Mouse (Mus musculus): ENCODE measurements around the gene Efr3b. TPM values are rescaled to one million over a fixed set of nuclear protein-coding genes. Genes with fewer than 3 reads are reported as not detected.

Gene Efr3b
- polyA plus RNA-seq, 1 experiment: 0.97 TPM

DNA sequence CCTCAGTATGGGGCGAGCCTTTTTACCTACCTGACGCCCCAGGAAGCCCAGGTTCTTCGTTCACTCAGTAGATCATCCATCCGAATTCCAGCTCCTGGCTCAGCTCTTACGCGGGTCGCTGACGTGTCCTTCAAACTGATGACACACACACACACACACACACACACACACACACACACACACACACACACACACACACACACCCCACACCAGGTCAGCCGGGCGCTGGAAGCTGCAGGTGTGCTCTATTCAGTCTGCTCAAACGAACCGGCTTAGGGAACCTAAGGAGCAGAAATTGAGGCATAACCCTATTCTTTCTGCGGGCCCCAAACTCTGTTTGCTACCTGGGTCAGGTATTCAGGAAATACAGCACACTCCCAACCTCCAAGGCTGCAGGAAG, 331 bp upstream of the Efr3b start:
- no peak overlapping the region for H3K27ac ChIP-seq (ENCODE audit: insufficient read depth, low read length)
- peak overlapping the region; percentile 61 for H3K4me3 ChIP-seq (ENCODE audit: extremely low read depth, insufficient read depth, insufficient read length)
- DNase-seq (ENCODE audit: low read depth in 1 of 2, low spot score in 2 of 2): no peak
- H3K36me3 ChIP-seq (ENCODE audit: control insufficient read depth, insufficient read depth, low read length): no peaks in the 10 kb centered on the region
- H3K4me1 ChIP-seq (ENCODE audit: control insufficient read depth, insufficient read depth, insufficient read length): no peaks in the 10 kb centered on the region
- no peak for TF ChIP-seq CTCF (IDR thresholded peaks at IDR 0.05; ENCODE audit: extremely low read depth, insufficient read depth, insufficient read length, insufficient replicate concordance)
- peaks cover 13% of the 10 kb centered on the region for H3K27me3 ChIP-seq (ENCODE audit: control insufficient read depth, insufficient read depth, low read length)
- WGBS: 6% methylated on average over 13 of the region's 13 CpGs

DNA sequence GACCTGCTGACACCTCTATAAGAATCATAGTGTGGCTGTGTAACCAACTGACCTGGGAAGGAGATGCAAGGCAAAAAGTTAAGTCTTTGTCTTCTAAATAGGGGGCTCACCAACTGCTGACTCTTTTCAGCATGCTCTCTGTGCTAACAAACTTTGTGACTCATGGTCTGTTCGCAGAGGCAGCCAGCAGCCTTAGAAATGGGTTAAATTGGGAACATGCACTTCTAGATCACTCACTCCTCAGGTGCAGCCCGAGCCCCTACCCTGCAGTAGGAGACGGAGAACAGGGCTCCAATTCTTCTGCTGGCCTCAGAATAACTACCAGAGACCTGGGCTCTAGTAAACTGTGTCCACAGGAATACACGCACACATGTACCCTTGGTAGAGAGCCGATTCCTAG, 1.2 kb downstream of the Efr3b start:
- no peak overlapping the region for H3K27ac ChIP-seq (ENCODE audit: insufficient read depth, low read length)
- no peak overlapping the region for H3K4me3 ChIP-seq (ENCODE audit: extremely low read depth, insufficient read depth, insufficient read length)
- WGBS: 56% methylated on average over 5 of the region's 5 CpGs
- no peak for DNase-seq (ENCODE audit: low read depth in 1 of 2, low spot score in 2 of 2)
- H3K27me3 ChIP-seq (ENCODE audit: control insufficient read depth, insufficient read depth, low read length): peaks cover 13% of the 10 kb centered on the region
- no peaks in the 10 kb centered on the region for H3K36me3 ChIP-seq (ENCODE audit: control insufficient read depth, insufficient read depth, low read length)
- H3K4me1 ChIP-seq (ENCODE audit: control insufficient read depth, insufficient read depth, insufficient read length): no peaks in the 10 kb centered on the region
- TF ChIP-seq POLR2A (IDR thresholded peaks at IDR 0.05; ENCODE audit: low read depth, low read length) (no peak), CTCF (IDR thresholded peaks at IDR 0.05; ENCODE audit: extremely low read depth, insufficient read depth, insufficient read length, insufficient replicate concordance) (no peak)

DNA sequence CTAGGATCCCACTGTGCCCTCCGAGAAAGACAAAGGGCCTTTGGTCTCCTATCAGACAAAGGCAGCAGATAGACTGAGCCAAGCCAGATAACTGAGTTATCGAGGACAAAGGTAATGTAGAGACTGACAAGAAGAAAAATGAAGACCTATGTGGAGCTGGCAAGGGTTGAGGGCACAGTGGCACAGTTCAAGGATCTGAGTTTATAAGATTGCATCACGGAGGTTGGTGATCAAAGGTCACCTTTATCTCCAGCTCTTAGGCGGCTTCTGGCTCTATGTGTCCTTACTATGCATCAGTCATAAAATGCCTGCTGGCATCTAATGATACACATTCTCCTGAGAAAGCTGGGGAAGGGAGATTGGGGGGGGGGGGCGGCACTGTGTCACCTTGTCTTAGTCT, 2.6 kb downstream of the Efr3b start:
- Histone ChIP-seq H3K4me3 (ENCODE audit: extremely low read depth, insufficient read depth, insufficient read length) (no peak overlapping the region), H3K4me1 (ENCODE audit: control insufficient read depth, insufficient read depth, insufficient read length) (no peaks in the 10 kb centered on the region), H3K27me3 (ENCODE audit: control insufficient read depth, insufficient read depth, low read length) (peaks cover 13% of the 10 kb centered on the region), H3K36me3 (ENCODE audit: control insufficient read depth, insufficient read depth, low read length) (no peaks in the 10 kb centered on the region), H3K27ac (ENCODE audit: insufficient read depth, low read length) (no peak overlapping the region)
- DNase-seq (ENCODE audit: low read depth in 1 of 2, low spot score in 2 of 2): no peak
- TF ChIP-seq POLR2A (IDR thresholded peaks at IDR 0.05; ENCODE audit: low read depth, low read length) (no peak), CTCF (IDR thresholded peaks at IDR 0.05; ENCODE audit: extremely low read depth, insufficient read depth, insufficient read length, insufficient replicate concordance) (no peak)
- WGBS: 93% methylated on average over 5 of the region's 5 CpGs

DNA sequence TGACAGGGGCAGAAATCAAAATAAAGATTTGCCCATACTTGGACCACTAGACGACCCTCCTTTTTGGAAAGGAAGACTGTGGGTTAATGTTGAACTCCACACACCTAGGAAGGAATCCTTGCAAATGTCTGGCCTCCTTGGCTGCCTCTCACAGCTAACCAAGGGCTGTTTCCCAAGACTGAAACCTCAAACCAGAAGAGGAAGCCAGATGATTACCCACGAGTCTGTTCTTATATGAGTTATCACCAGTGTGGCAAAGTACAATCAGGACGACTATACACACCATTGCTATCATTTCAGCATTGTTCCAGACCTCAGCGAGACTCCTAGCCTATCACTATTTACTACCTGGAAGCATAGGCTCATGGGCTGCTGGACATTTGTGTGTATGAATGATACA, 9.7 kb downstream of the Efr3b start:
- TF ChIP-seq POLR2A (IDR thresholded peaks at IDR 0.05; ENCODE audit: low read depth, low read length) (no peak), CTCF (IDR thresholded peaks at IDR 0.05; ENCODE audit: extremely low read depth, insufficient read depth, insufficient read length, insufficient replicate concordance) (no peak)
- DNase-seq (ENCODE audit: low read depth in 1 of 2, low spot score in 2 of 2): no peak
- H3K27me3 ChIP-seq (ENCODE audit: control insufficient read depth, insufficient read depth, low read length): no peaks in the 10 kb centered on the region
- H3K4me1 ChIP-seq (ENCODE audit: control insufficient read depth, insufficient read depth, insufficient read length): no peaks in the 10 kb centered on the region; the same call in 1 of the 2 replicates
- no peak overlapping the region for H3K27ac ChIP-seq (ENCODE audit: insufficient read depth, low read length)
- 9% methylated on average over 4 of the region's 4 CpGs for WGBS
- H3K4me3 ChIP-seq (ENCODE audit: extremely low read depth, insufficient read depth, insufficient read length): no peak overlapping the region
- no peaks in the 10 kb centered on the region for H3K36me3 ChIP-seq (ENCODE audit: control insufficient read depth, insufficient read depth, low read length)

DNA sequence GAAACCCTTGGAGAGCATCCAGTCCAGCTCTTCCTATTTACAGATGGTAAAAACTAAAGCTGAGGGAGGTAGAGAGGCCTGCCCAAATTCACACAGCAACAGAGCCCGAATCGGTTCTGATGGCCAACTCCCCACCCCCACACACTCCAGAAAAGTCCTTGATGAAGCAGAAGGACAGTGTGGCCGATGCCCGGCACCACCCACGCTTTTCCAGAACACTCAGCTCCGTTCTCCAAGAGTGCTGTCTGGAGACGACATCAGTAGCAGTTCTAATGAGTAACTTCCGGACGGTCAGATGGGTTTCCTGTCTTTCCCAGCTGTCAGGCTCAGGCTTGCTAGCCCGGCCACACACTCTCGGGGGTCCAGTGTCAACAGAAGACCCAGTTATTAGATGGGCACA, 10.2 kb downstream of the Efr3b start:
- no peaks in the 10 kb centered on the region for H3K27me3 ChIP-seq (ENCODE audit: control insufficient read depth, insufficient read depth, low read length)
- no peak for TF ChIP-seq POLR2A (IDR thresholded peaks at IDR 0.05; ENCODE audit: low read depth, low read length)
- no peak for TF ChIP-seq CTCF (IDR thresholded peaks at IDR 0.05; ENCODE audit: extremely low read depth, insufficient read depth, insufficient read length, insufficient replicate concordance)
- no peaks in the 10 kb centered on the region for H3K36me3 ChIP-seq (ENCODE audit: control insufficient read depth, insufficient read depth, low read length)
- no peak overlapping the region for H3K4me3 ChIP-seq (ENCODE audit: extremely low read depth, insufficient read depth, insufficient read length)
- WGBS: 67% methylated on average over 11 of the region's 11 CpGs
- no peak for DNase-seq (ENCODE audit: low read depth in 1 of 2, low spot score in 2 of 2)
- no peaks in the 10 kb centered on the region; the same call in 1 of the 2 replicates for H3K4me1 ChIP-seq (ENCODE audit: control insufficient read depth, insufficient read depth, insufficient read length)
- no peak overlapping the region for H3K27ac ChIP-seq (ENCODE audit: insufficient read depth, low read length)

DNA sequence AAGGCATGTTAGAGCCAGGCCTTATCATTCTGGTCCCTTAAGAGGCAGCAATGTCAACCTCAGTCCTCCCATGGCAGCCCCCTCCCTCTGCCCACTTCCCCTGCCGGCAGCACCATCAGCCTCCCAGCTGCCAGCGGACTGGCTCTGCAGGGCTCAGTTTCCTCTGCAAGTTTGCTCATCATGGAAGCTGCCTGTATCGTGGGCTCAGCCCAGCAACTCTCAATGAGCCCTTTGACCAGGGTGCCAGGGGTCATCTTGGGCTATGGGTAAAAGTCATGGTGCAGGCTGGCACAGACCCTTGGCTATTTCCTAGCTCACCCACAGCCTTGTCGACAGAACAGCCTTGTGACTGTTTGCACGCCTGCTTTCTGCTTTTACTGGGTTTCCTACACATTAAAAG, 14.4 kb downstream of the Efr3b start:
- Histone ChIP-seq H3K27me3 (ENCODE audit: control insufficient read depth, insufficient read depth, low read length) (no peaks in the 10 kb centered on the region), H3K36me3 (ENCODE audit: control insufficient read depth, insufficient read depth, low read length) (no peaks in the 10 kb centered on the region), H3K27ac (ENCODE audit: insufficient read depth, low read length) (no peak overlapping the region), H3K4me1 (ENCODE audit: control insufficient read depth, insufficient read depth, insufficient read length) (no peaks in the 10 kb centered on the region; the same call in 1 of the 2 replicates), H3K4me3 (ENCODE audit: extremely low read depth, insufficient read depth, insufficient read length) (no peak overlapping the region)
- TF ChIP-seq CTCF (IDR thresholded peaks at IDR 0.05; ENCODE audit: extremely low read depth, insufficient read depth, insufficient read length, insufficient replicate concordance) (no peak), POLR2A (IDR thresholded peaks at IDR 0.05; ENCODE audit: low read depth, low read length) (no peak)
- 35% methylated on average over 5 of the region's 5 CpGs for WGBS
- DNase-seq (ENCODE audit: low read depth in 1 of 2, low spot score in 2 of 2): no peak

DNA sequence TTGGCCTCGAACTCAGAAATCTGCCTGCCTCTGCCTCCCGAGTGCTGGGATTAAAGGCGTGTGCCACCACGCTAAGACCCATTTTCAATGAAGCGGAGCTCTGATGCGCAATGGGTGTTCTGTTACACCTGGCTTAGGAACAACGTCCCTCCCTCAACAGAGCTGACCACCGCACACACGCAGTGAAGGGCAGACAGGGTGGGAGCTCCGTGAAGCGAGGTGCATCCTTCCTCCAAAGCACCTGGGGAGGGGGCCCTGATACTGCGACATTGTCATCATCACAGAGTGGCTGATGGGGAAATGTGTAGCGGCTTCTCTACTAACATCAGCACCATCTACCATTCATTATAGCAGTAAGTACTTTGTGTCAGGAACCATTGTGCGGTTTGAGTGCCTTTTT, 15.2 kb downstream of the Efr3b start:
- no peak for DNase-seq (ENCODE audit: low read depth in 1 of 2, low spot score in 2 of 2)
- Histone ChIP-seq H3K27ac (ENCODE audit: insufficient read depth, low read length) (no peak overlapping the region), H3K4me3 (ENCODE audit: extremely low read depth, insufficient read depth, insufficient read length) (no peak overlapping the region), H3K36me3 (ENCODE audit: control insufficient read depth, insufficient read depth, low read length) (no peaks in the 10 kb centered on the region), H3K4me1 (ENCODE audit: control insufficient read depth, insufficient read depth, insufficient read length) (no peaks in the 10 kb centered on the region; the same call in 1 of the 2 replicates), H3K27me3 (ENCODE audit: control insufficient read depth, insufficient read depth, low read length) (no peaks in the 10 kb centered on the region)
- WGBS: 94% methylated on average over 14 of the region's 14 CpGs
- TF ChIP-seq CTCF (IDR thresholded peaks at IDR 0.05; ENCODE audit: extremely low read depth, insufficient read depth, insufficient read length, insufficient replicate concordance) (no peak), POLR2A (IDR thresholded peaks at IDR 0.05; ENCODE audit: low read depth, low read length) (no peak)

All from spleen, adult 2 months (tissue).